Mouse (Mus musculus) lung, adult 18-20 months (tissue): ENCODE measurements around the gene Cabcoco1.

Experiments
- DNase-seq, 2 experiments: peaks; one replicate each; pipeline ENCODE4 v3.0.0; 2022; ENCODE audit warnings: mixed read lengths in 2 of 2

The Cabcoco1 gene

GRCm38 (mm10) chr10:68434045-68434639 is 107.6 kb downstream of the Cabcoco1 start:
- DNase-seq = no peak

DNA sequence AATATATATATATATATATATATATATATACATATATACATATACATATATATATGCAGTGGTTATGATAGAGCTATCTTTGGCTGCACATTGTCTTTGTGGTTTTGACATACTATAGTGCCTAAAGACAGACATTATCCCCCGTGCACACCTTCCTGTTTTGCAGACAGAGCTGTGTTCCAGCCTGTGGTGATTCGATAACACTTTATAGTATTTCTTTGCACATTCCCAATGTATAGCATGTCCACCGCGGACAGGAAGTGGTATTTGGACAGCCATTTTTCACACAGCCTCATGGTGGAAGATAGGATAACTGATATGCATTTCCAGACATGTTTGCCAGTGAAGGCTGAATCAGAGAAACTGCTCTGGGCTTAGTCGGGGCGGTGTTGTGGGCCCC is 110.3 kb downstream of the Cabcoco1 start:
- DNase-seq = no peak

GRCm38 (mm10) chr10:68430929-68431328 is 110.8 kb downstream of the Cabcoco1 start:
- DNase-seq = no peak

DNA sequence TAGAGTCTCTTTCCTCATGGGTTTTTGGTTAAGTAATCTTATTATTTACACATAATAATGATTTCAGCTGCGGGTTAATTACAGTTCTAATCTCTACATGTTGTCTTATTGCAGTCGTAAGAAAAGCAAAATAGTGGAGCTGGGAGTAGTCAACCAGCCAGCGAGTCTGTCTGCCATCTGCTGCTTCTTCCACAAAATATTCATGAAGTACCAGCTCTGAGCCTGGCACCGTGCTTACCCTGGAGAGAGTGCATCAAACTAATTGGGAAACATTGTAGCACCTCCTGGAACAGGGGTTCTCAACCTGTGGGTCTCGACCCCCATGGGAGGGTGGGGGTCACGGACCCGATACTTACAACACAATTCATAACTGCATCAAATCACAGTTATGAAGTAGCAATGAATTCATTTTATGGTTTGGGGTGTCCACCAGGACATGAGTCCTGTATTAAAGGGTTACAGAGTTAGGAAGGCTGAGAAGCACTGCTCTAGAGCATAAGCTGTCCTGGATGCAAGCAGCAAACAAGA is 121.2 kb downstream of the Cabcoco1 start:
- no peak for DNase-seq

DNA sequence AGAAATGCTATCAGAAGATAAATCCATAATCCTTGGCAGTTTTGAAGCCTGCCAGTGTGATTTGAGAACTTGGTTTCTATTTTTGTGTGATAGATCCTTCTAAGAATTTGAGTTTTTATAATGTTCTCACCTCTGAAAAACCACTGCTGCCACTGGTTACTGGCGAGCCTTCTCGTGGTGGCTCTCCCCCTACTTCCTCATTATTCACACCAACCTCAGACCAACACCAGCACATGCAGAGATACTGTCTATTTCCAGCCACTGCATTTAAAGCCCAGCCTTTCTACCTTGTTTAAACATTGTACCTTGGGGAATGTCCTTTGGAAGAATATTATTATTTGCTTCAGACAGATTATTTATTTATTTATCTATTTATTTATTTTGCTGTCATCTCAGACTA is 121.8 kb downstream of the Cabcoco1 start:
- DNase-seq = no peak

DNA sequence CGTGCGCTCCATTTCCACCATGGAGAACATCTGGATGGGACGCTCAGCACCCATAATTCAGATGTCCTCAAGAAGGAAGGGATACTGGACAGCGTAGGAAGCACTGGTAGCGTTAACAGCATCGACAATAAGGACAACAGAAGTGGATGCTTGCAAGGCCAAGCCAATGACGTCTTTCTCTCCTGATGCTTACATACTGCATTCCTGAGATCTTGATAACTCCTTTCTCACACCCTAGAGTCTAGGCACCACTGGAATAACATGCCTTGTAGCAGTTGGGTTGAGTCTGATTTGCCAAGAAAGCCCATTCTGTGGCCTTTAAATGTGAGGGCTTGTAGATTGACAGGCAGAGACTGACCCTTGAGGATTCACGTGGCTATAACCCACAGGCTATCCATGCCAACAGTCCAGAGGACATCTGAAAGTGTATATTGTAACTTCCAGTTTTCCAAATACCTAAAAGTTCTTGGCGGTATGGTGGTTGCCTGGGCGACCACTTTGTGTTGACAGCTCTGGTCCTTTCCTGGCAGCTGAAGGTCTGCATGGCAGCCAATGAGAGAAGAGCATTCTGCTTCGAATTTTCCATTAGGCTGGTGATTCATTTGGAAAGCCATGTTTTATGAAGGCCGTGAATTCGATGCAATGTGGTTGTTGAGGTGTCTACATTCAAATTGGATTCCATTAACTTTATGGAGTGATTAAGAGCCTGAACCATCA is 124.5 kb downstream of the Cabcoco1 start:
- DNase-seq = no peak

GRCm38 (mm10) chr10:68405936-68406335 is 135.8 kb downstream of the Cabcoco1 start:
- DNase-seq = no peak

DNA sequence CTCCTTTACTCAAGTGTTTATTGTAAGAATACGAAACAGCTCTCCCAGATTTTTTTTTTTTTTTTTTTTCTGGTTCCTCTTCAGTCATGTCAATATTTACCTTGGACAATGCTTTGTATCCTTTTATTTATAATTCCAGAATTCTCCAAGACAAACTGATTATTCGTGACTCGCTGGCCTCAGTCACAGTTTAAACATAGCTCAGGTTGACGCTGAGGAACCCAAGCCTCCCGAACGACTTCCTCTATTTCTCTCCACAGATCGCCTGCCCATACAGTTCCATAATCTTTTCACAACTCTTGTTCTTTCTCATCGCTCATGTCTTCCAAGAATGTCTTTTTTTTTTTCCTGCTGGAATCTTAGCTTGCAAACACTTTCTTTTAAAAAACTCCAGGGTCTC is 144.9 kb downstream of the Cabcoco1 start:
- peak; percentile 8 to 24 for DNase-seq

DNA sequence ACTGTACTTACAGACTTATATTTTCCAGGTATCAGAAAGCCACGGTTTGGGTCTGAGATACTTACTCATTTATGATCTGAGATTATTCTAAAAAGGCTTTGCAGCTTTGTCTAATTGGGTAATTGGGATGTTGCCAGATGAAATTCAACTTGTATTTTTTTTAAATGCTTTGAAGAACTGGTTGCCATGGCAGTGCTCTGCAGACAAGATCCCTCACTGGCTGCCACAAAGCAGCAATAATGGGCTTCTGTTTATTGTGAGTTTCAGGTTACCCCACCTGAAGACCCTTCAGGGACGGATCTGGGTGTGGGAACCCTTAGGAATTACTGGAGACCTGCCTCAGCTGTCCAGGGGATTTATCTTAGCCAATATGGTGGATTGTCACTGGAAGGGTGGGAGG is 145.6 kb downstream of the Cabcoco1 start:
- DNase-seq = no peak

DNA sequence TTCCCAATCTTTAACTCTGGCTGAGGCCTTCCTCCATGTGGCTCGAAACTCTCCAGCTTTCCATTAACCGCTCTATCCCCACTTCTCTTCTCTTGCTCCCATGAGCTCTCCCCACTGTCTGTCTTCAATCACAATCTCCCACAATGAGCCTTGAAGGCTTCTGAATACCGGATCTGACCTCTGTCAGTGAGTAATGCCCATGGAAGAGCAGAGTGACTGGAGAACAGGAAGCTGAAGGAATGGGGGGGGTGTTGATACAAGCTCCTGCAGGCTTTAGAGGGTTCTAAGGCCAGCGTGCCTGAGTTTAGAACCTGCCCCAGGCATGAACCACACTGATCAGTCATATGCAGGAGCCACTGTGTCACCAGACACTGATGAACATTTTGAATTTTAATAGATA is 150.1 kb downstream of the Cabcoco1 start:
- DNase-seq = no peak

- DNase-seq = no peak
These were observed 152.9 kb downstream of the Cabcoco1 start for GRCm38 (mm10) chr10:68388802-68389201.

GRCm38 (mm10) chr10:68388138-68388537 is 153.6 kb downstream of the Cabcoco1 start:
- DNase-seq = no peak
